Mouse (Mus musculus) brain, embryonic 18.5 days (tissue): ENCODE results near the gene Sdk1.

ENCODE experiments used
- DNase-seq: peaks from one replicate; pipeline ENCODE4 v3.0.0-alpha.2; 2012; ENCODE audit warnings: low read depth, low spot score

Sdk1 gene

GRCm38 (mm10) chr5:142111989-142112388, 870.7 kb downstream of the Sdk1 start:
- DNase-seq: no peak

- no peak for DNase-seq
Measured at GRCm38 (mm10) chr5:142113210-142114175, 872.2 kb downstream of the Sdk1 start.

GRCm38 (mm10) chr5:142127779-142128178, 886.5 kb downstream of the Sdk1 start:
- DNase-seq: no peak

DNA sequence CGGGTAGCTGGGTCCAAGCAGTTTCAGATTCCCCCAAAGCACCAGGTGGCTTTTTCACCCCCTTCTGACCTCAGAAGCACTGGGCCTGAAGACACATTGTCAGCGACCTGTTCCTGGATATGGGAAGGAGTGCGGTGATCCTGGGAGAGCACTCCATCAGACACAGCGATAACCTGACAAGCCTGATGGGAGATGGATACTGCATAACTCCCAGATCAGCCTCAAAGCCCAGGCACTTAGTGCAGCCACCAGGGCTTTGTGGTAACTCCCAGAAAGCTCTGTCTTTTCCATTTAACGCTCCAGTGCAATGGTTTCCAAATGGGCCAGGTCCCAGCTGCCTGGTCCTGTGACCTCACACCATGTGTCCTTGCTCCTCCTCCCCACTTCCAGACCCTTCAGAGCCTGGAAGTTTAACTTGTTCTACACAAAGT, 886.9 kb downstream of the Sdk1 start:
- no peak for DNase-seq

- DNase-seq: no peak
Measured at GRCm38 (mm10) chr5:142130004-142130403, 888.7 kb downstream of the Sdk1 start.

DNA sequence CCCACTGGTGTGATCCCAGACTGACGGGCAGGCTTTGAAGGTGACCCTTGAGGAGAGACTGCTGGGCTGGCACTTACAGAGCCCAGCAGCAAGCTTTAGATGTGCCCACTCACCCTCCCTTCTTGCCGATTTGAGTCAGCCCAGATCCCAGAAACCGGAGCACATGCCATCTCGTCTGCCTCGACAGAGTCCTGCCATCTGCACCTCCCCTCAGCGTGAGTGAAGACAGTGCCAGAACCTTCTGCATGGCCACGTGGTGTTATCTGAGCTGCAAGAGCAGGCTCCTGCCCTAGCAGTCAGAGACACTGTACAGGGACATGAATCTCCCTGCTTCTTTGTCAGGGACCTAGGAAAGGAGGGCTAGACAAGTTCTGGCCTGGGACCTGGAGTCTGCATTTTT, 898.7 kb downstream of the Sdk1 start:
- DNase-seq: peak; percentile 49

- no peak for DNase-seq
Measured at GRCm38 (mm10) chr5:142149594-142149993, 908.3 kb downstream of the Sdk1 start.

DNA sequence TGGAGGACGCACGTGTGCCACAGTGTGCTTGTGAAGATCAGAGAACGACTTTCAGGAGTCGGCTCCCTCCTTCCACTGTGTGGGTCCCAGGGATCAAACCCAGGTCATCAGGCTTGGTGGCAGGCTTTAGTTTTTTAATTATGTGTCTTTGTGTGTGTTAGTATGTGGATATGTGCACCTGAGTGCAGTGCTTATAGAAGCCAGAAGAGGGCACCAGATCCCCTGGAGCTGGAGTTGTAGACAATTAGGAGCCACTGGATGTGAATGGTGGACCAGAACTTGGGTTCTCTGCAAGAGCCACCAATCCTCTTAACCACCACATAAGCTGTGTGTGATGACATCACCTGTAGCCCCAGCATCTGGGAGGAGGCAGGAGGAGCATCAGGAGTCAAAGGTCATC, 909.5 kb downstream of the Sdk1 start:
- DNase-seq: no peak

GRCm38 (mm10) chr5:142156868-142157852, 915.9 kb downstream of the Sdk1 start:
- no peak for DNase-seq

- no peak for DNase-seq
Measured at GRCm38 (mm10) chr5:142163483-142163882, 922.2 kb downstream of the Sdk1 start.

DNA sequence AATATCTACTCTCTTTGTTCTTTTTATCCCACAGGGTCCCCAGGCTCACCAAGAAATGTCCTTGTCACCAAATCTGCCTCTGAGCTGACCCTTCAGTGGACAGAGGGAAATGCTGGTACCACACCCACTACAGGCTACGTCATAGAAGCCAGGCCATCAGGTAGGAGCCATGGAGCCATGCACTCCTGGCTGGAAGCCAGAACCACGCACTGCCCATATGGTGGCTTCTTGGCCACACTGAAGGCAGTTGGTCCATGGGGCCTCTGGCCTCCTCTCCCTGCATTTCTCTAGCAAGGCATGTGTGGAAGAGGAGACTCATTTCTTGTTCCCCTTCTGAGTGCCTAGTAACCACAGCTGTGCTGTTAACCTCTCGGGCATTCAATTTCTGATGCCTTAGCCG, 932.3 kb downstream of the Sdk1 start:
- no peak for DNase-seq

DNA sequence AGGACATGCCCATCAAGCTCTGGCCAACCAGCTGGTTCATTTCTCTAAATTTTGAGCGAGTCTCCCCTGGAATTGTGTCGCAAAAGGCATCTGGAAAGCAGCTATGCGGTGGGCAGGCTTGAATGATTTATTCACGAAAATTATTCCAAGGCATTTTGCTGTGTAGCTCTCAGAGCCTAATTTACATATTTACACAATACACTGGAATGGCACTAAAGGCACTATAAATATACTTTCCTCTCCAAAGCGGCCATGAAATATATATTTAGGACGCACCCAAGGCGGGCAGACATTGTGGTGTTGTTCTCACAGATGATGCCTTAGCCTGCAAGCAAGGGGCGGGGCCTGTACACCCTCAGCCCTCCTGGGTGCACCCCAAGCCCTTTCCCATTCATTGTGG, 936.9 kb downstream of the Sdk1 start:
- no peak for DNase-seq

DNA sequence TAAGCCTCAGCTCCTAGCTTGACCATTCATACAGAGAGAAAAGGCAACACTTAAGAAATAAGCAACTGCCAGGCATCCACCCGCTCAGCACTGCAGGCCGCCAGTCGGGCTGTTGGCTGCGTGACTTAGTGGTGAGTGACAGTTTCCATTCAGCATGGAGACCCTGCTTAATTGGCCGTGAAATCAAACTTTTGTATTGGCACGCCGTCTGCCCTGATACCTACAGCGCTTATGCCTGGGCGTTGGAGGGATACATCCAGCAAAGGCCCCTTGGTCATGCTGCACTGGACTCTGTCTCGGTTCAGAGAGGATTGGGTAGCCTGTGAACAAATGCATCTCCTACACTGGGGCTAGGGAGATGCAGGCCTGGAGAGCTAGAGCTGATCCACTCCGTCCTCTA, 938.0 kb downstream of the Sdk1 start:
- DNase-seq: no peak

- DNase-seq: no peak
Measured at GRCm38 (mm10) chr5:142181862-142182261, 940.6 kb downstream of the Sdk1 start.

GRCm38 (mm10) chr5:142188765-142189164, 947.5 kb downstream of the Sdk1 start:
- no peak for DNase-seq

DNA sequence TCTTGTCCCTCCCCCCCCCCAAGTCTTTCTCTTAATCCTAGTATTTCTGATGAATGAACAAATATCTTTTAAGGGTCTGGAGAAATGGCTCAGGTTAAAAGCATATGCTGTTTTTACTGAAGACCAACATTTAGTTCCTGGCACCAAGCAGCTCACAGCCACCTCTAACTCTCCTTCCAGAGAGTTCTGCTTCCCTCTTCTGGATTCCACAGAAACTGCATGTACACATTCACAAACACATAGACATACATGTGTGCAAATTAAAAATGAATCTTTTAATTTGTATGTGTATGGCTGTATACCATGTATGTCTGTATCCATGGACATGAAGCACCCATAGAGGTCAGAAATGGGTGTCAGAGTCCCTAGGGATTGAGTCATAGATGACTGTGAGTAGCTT, 968.6 kb downstream of the Sdk1 start:
- DNase-seq: no peak

- DNase-seq: no peak
Measured at GRCm38 (mm10) chr5:142212252-142212651, 971.0 kb downstream of the Sdk1 start.

GRCm38 (mm10) chr5:142215981-142216380, 974.7 kb downstream of the Sdk1 start:
- peak; percentile 60 for DNase-seq

DNA sequence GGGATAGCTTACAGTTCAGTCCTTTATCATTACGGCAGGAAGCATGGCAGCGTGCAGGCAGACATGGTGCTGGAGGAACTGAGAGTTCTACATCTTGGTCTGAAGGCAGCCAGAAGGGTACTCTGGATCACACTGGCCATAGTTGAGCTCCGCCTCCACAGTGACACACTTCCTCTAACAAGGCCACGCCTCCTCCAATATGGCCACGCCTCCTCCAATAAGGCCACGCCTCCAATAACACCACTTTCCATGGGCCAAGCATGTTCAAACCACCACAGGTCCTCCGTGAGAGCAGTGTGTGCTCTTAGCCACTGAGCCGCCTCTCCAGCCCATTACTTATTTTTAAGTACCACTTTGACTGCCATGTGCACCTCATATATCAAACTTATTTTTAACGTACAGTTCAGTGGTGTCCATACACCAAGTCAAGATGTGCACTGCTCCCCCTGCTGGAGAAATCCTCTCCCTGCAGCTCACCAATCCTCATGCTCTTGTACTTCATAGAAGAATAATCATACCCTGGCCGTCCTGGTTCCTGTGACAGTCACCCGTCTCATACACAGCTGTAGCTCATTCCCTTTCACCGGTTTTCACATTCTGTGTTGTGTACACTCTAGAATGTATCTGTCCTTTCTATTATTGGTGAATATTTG, 979.7 kb downstream of the Sdk1 start:
- DNase-seq: no peak

DNA sequence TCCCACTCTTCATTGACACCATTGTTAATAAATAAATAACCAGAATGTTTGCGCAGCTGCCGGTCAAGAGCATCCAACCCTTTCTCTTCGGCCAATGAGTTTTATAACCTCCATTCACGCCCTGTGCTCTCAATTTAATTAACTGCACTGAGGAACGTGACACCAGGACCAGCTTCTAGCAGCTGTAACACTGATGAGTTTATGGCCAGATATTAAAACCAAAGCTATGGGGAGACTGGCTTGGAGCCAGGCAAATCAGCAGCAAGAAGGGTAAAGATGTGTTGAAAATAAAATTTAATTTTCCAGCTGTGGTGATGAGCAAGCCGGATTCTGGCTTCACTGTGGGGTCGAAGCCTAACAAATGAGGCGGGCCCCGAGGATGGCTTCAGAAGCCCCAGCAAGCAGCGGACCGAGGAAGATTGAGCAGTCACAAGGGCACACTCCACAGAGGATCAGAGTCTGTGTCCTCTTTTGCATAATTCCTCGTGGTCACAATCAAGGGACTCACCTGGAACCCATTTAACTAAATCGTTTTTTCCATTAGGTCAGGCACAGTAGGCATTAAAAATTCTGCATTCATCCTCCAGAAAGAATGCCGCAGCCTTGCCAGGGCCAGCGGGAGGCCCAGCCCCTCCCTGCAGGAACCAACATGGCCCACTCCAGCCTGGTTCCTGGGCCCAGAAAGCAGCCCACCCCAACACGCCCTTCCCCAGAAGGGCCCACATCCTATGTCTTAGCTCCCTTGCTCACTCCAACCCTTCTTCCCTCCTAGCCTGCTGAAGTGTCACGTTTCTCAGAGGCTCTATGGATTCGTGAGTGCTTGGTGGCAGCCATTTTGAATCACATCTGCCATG, 987.9 kb downstream of the Sdk1 start:
- no peak for DNase-seq

DNA sequence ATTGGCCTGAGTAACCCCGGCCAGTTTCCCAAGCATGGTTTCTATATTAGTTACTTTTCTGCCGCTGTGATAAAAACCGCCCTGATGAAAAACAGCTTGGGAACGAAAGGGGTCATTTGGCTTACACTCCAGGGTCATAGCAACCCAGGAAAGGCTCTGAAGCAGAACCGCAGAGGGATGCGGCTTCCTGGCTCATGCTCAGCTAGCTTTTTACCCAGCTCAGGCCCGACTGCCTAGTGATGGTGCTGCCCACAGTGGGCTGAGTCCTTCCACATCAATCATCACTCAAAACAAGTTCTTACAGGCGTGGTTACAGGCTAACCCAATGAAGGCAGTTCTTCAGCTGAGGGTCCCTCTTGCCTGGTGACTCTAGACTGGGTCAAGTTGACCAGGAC, 988.5 kb downstream of the Sdk1 start:
- no peak for DNase-seq
